Mouse (Mus musculus): ENCODE results near the gene Topors.

Gene Topors

DNA sequence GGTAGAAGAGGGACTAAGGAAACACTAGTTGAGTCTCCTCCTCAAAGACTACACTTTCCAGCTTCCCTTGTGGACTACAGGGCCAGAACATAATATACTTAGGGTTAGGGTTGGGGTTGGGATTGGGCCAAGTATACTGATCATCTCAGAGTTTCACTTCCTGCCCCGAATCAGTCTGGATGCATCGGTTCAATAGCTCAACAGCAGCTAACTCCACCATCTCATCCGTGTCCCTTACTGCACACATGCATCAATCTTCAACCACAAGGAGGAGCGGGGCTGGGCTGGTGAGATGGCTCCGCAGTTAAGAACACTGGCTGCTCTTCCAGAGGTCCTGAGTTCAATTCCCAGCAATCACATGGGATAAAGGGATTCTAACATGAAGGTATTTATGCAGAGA is 18.7 kb downstream of the Topors start:
- no peak for DNase-seq (ENCODE audit: low read depth, low spot score)

DNA sequence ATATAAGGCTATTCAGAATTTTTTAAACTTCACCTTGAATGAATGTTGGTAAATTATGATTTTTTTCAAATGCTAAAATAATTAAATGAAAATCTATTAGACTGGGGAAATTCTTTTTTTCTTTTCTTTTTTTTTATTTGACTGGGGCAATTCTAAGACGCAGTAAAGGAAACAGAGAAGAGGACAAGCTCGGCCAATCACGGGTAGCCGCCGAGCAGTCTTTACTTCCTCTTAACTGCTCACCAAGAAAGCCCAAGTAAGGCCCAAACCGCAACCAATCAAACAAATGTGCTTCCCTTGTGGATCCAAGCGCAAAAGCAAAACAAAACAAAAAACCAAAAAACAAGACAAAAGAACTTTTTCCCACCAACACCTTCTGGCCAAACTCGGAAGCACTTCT is 25.6 kb downstream of the Topors start:
- no peak for DNase-seq (ENCODE audit: low read depth, low spot score)

DNA sequence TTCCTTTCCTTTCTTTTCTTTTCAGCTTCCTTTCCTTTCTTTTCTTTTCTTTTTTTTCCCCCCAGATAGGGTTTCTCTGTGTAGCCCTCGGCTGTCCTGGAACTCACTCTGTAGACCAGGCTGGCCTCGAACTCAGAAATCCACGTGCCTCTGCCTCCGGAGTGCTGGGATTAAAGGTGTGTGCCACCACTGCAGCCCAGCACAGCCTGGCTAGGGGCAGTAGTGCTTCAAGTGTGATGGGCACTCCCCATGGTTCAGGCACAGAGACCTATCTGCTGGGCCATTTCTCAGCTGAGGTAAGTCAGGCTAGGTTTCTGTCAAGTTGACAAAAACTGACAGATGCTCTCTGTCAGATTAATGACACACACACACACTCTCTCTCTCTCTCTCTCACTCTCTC is 26.6 kb downstream of the Topors start:
- no peak for DNase-seq (ENCODE audit: low read depth, low spot score)

DNA sequence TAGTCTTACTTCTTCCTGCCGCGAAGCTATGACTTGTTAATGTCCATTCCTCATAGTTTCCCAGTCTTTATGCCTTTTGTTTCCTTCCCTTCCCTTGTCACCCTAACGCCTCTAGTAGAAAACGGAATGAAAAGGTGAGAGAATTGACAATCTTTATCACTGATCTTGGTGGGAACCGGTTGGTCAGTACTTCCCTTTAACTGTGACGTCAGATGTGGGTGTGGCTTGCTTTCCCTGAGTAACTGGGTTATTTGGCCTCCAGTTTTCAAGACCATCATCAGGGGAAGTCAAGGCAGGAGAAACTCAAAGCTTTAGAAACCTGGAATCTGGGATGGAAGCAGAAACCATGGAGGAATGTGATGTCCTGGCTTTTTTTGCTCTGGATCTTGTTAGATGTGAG is 27.7 kb downstream of the Topors start:
- DNase-seq (ENCODE audit: low read depth, low spot score): no peak

DNA sequence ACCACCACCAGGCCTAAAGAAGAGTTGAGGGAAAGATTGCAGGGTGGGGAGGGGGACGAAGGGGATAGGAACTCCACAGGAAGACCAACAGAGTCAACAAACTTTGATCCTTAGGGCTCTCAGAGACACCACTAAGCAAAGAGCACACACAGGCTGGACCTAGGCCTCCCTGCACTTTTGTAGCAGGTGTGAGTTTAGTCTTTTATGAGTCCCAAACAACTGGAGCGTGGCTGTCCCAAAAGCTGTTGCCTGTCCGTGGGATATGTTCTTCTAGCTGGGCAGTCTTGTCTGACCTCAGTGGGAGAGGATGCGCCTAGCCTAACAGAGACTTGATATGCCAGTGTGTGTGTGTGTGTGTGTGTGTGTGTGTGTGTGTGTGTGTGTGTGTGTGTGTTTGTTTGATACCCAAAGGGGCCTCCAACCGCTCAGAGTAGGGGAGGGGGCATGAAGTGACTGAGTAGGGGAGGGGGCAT is 29.3 kb downstream of the Topors start:
- DNase-seq (ENCODE audit: low read depth, low spot score): no peak

DNA sequence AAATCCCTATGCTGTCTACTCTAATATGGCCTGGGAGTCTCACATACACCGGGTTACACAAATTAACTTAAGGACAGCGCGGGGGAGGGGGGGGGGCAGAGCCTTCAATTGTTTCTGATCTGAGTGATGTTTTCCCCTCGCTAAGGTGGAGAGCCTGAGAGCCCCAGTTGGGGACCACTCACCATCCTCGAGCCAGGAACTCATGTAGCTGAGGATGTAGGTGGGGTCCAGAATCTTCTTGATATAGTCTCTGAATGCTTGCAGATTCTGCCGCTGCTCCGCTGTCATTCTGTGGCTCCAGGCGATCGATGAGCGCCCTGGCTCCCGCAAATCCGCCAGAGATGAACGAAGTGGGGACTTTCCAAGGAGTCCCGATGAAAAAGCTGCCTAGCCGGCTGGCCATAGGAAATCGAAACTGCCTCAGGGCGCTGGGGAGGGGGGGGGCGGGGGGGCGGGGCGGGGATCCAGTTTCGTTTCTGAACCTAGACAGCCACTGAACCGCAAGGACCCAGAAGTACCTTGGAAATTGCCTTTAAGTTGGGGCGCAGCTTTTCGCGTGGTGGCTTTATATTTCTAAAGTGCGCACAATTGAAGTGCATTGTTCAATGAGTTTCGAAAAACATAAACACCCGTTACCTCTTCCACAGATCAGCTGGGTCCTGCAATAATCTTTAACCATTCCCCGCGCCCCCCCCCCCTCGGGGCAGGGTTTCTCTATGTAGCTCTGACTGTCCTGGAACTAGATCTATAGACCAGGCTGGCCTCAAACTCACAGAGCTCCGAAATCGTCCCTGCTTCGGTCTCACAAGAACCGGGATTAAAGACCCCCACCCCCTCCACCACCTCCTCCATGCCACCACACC is 30.0 kb downstream of the Topors start, which contains the start of gene Ddx58:
TSS of gene Ddx58 (minus strand) at position 420 of the 863 bp plus-strand sequence.
- DNase-seq (ENCODE audit: low read depth, low spot score): no peak

DNA sequence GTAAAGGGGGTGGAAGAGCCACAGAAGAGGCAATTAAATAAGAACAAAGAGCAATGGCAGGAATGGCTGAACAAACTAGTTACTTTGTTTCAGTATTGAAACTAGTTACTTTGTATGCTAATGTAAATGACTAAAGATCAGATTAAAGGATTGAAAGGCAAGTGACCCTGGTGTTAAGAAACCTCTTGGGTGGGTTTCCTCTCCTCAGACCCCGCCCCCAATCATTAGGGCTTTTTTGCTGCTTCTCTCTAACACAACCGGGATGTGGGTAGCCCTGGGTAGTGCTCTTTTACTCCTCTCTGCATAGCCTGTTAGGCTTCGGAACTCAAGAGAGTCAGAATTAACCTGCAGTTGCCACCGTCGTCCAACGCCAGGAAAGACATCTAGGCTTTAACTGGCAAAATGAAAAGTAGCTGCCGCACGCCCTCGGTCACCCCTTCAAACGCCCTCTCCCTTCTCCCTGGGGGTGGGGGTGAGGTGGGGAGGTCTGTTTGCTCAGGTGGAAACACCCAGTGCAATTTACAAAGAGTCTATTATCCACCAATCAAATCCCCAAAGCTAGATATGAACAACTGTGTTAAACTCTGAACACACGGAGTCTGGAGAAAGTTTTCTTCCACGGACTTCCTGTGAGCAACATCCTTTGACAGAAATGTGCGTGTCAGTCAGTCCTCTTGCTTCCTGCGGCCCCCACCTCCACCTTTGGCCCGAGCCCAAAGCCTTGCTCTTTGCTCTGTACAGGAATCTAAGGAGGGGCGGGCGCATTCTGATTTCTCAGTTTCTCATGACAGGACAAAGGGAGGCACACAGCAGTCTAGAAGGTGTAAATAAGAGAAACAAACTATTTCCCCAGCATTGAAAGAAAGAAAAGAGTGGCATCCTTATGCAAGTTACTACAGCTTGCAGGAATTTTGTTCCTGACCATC is 30.9 kb downstream of the Topors start:
- no peak for DNase-seq (ENCODE audit: low read depth, low spot score)

DNA sequence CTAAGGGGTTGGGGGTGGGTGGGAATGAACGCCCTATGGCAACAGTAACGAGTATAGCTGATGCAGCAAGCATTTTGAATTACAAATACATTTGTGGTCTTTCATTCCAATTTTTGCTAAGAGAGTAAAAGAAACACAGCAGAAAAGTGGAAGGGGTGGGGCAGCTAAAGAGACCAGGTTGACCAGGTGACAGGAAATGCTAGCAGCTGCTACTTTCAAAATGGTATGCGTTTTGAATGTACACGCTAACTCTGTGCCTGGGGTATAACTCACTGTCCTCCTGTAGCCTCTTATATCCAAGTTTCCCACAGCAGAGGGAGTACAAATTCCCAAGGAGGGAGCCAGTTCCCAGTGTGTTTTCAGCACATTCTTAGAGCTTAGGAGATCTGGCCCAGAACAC is 32.8 kb downstream of the Topors start:
- no peak for DNase-seq (ENCODE audit: low read depth, low spot score)

DNA sequence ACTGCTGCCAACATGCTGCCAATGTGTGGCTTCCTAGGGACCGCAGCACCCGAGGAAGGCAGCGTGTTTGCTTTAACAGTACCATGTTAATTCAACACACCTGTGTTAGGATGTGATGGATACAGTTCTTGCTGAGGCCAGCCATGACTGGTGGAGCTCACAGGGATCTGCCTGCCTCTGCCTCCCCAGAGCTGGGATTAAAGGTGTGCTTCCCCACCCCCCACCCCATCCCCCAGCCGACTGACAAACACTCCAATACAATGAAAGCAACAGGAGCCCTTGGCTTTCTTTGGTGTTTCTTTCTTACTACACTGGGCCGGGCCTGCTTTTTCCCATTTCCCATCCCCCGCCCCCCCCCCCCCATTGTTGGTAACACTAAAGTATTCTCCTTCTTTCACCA is 35.4 kb downstream of the Topors start:
- DNase-seq (ENCODE audit: low read depth, low spot score): no peak

DNA sequence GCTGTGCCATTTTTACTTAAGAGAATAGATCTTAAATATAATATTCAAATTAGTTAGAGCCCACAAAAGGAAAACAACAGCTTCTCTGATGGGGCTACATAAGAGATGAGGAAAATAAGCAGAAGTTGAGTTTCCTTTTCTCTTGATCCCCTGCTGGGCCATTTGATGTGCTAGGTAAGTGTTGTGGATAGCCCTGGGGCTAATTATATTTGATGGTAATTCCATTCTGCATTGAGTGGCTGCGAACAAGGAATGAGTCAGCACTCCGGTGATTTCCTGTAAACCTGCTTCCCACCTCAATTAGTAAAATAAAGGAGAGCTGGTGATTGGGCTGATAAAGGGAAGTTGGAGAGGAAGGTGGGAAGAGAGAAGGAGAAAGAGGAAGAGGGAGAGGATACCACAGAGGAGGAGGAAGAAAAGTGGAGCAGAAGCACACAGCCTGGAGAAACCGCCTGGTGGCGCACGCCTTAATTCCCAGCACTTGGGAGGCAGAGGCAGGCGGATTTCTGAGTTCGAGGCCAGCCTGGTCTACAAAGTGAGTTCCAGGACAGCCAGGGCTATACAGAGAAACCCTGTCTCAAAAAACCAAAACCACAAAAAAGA is 36.5 kb downstream of the Topors start:
- DNase-seq (ENCODE audit: low read depth, low spot score): no peak

DNA sequence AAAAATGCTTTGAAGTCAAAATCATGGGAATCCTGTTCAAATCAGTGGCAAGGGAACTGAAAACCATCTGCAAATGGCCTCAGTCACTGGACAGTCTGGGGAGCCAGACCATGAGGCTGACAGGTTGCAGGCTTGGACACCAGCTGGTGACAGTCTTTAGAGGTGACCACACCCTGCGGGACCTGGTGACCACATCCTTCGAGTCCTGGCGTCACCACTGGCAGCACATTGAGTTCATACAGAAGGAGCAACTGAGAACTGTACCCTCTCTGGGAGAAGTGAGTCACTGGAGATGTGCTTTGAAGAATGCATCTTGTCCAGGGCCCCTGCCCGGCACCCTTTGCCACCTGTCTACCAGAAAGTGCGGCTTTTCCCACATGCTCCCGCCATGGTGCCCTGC is 39.9 kb downstream of the Topors start:
- no peak for DNase-seq (ENCODE audit: low read depth, low spot score)

DNA sequence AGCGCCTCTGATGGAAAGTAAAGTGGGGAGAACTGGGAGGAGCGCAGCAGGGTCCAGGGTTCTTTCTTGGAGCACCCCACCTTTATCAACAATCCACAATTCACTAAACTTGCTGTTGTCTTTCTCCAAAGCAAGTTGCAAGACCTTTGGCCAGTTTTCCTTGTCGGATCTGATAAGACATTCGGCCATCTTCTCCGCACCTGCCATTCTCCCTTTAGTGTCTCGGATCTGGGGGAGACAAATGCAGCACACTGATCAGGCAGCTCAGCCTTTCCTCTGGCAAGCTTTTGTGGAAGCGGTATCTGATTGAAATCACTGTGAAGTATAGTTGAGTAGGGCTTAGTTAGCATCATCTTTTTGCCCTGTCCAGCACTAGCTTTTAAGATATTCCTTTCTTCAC is 41.8 kb downstream of the Topors start:
- DNase-seq (ENCODE audit: low read depth, low spot score): no peak

DNA sequence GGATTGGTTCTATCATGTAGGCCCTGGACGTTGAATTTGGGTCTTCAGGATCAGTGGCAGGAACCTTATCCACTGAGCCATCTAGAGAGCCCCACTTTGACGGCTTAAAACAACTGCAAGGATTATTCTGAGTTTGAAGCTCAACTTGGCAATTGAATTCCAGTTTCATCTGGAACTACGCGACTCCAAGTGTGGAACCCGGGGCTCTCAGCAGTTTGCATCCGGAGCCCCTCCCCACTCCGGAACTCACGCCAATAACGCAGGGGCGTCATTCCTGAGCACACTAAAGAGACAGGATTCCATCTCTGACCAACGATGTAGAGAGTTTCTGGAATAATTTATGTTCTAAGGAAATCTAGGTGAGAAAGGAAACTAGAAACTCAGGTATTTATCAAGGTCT is 42.5 kb downstream of the Topors start:
- no peak for DNase-seq (ENCODE audit: low read depth, low spot score)

DNA sequence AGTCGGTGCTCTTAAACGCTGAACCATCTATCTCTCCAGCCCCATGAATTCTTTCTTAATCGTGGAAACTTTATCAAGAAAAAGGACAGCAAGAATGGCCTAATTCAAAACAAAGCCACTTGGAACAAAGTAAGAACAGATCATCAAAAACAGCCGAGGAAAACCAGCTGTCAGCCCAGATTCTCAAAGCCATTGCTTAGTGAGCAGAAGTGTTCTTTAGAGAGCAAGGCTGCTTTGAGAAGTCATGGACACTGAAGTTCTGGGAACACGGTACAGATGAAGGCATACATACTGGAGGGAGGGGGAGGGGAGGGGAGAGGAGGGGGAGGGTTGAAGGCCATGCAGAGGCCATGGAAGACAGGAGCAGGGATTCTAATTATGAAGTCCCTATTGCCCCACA is 43.6 kb downstream of the Topors start:
- DNase-seq (ENCODE audit: low read depth, low spot score): no peak

DNA sequence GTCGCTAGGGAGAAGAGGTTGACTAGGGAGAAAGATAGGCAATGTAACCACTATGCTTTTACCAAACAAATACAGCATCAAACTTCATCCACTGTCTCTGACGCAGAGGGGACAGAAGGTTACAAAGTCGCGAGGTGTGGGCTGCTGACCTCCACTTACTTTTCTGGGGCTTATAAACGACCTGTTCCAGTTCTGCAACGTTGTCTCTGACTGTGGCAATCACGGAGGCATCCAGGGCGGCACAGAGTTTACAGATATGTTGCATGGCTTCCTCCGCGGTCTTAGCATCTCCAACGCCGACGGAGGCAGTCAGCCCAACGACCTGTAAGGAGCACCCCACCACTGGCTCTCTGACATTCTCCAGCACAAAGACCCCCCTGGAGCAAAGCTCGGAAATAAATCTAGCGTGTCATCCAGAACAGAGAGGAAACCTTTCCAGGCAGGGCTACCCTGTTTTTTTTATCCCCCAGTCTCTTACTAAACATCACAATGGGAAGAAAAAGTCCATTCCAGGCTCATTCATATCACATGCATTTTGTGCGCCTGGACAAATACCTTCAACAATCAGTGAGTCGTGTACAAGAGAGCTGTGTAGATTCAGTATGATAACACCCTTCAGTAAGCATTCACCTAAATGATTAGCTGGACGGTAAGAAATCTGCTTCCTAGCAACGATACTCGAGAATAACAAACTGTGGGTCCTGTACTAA is 47.6 kb downstream of the Topors start:
- no peak for DNase-seq (ENCODE audit: low read depth, low spot score)

DNA sequence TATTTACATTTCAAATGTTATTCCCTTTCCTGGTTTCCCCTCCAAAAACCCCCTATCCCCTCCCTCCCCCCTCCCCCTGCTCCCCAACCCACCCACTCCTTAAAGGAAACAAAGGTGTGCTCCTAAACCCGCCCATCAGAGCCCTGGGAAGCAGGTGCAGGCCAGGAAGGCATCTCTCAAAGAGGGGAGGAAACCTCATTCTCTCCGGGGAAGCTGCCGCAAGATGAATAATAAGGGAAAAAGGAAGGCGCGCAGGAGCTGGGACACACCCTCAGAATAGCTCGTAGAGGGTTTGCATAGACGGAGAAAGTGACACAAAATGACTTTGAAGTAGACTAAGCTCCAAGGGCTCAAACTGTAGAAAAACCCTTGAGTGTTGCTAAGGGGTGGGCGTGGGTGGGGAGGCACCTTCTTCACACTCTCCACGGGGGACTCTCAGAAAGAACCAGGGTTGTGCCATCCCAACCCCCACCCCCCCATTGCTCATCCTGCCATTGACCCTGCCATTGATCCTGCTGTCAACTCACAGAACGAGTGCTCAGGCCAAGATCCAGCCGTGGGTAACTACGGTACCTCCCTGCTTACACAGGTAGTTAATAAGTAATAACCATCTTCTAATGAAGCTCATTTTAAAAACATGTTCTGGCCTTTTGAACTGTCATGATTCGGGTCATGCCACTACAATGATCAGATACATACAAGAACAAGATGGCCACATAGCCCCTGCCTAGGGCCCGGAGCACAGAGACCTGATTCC is 48.5 kb downstream of the Topors start:
- no peak for DNase-seq (ENCODE audit: low read depth, low spot score)

DNA sequence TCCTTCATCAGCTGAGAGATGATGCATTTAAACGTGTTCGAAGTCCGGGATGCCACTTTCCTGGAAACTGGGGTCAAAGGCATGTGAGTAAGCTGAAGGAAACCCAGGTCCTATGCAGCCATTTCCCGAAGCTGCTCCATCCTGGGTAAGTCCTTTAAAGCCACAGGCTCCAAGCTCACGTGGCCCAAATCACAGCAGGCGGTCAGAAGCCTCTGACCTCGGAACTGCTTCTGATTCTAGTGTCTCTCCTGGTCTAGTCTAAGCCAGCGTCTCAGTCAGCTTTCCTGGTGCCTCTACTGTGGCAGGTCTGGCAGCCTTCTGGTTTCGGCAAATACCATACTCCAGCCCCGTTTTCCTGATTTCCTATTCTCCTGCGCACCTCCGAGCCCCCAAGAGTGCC is 49.2 kb downstream of the Topors start:
- DNase-seq (ENCODE audit: low read depth, low spot score): no peak

DNA sequence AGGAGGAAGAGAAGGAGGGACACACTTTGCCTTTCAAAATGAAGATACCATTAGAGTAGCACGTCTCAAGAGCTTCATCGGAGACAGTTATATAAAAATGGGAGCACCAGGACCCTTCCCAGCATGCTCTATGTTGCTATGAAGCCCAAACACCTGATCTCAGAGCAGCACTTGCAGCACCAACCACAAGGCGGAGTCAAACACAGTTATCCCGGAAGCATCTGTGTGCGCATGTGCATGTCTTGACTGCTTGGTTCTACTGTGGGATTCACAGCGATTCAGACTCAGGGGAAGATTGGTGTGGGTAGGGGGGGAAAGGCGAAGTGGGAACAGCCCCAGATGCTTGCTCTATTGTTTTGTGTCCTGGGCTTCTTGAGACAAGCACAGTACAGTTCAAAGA is 51.3 kb downstream of the Topors start:
- DNase-seq (ENCODE audit: low read depth, low spot score): no peak

DNA sequence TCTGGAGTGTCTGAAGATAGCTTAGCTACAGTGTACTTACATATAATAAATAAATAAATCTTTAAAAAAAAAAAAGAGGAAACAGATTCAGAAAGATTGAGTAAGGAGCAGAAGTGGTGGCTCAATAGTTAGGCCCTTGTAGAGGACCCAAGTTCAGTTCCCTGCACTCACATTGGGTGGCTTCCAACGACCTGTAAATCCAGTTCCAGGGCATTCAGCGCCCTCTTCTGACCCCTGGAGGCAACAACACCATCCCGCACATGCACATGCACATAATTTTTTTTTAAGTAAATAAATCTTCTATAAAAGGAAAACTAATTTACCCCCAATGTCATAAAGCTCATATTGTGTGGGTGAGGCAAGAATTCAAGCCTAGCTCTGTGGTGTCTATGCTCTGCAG is 51.7 kb downstream of the Topors start:
- no peak for DNase-seq (ENCODE audit: low read depth, low spot score)

DNA sequence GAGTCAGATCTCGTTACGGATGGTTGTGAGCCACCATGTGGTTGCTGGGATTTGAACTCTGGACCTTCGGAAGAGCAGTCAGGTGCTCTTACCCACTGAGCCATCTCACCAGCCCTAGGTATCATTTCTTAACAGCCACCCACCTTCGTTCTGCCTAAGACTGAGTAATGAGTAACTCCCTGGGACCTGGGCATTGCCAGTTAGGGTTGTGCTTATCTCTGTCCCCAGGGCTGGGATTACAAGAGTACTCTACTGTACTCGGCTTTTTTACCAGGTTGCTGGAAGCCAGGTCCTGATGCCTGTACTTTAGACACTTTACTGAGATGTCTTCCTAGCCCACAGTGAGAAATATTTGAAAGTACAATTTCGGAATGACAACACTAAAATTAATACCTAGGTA is 57.5 kb downstream of the Topors start:
- no peak for DNase-seq (ENCODE audit: low read depth, low spot score)

Measured in retina, adult 2 months (tissue).